Mouse (Mus musculus) urinary bladder, postnatal 4 days (tissue): Measurements from ENCODE around the gene Col4a1.

Experiments used
- DNase-seq, 2 experiments: peaks; one replicate each; pipeline ENCODE4 v3.0.0; 2021 to 2022; ENCODE audit warnings: low spot score in 2 of 2

Gene Col4a1

GRCm38 (mm10) chr8:11233009-11233408, 79.6 kb downstream of the Col4a1 start:
- DNase-seq: no peak

- no peak for DNase-seq
These were observed 82.3 kb downstream of the Col4a1 start for GRCm38 (mm10) chr8:11230277-11230676.

- no peak for DNase-seq
These were observed 85.2 kb downstream of the Col4a1 start for GRCm38 (mm10) chr8:11227421-11227820.

- DNase-seq: no peak
These were observed 86.8 kb downstream of the Col4a1 start for GRCm38 (mm10) chr8:11225577-11226434.

- no peak for DNase-seq
These were observed 88.4 kb downstream of the Col4a1 start for GRCm38 (mm10) chr8:11224178-11224577.

GRCm38 (mm10) chr8:11221353-11221752, 91.3 kb downstream of the Col4a1 start:
- DNase-seq: no peak

DNA sequence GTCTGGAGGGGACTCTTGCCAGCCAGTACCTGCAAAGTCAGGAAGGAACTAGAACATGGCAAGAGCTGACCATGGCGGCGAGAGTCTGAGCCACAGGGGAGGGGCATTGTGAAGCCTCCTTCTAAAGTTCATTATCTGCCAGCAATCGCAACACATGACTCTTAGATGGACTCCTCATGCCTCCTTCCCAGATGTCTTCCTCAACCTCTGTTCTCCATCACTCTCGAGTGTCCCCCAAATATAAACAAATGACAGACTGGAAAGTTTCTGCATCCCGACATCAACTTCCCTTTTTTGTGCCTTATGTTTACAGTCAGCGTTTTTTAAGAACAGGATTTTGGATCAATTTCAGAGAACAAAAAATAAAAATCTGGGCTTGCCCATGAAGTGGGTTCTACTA, 93.3 kb downstream of the Col4a1 start:
- no peak for DNase-seq

GRCm38 (mm10) chr8:11215231-11215630, 97.4 kb downstream of the Col4a1 start:
- DNase-seq: no peak

- DNase-seq: no peak
These were observed 106.1 kb downstream of the Col4a1 start for GRCm38 (mm10) chr8:11206509-11206908.

GRCm38 (mm10) chr8:11205532-11205931, 107.1 kb downstream of the Col4a1 start:
- DNase-seq: no peak

DNA sequence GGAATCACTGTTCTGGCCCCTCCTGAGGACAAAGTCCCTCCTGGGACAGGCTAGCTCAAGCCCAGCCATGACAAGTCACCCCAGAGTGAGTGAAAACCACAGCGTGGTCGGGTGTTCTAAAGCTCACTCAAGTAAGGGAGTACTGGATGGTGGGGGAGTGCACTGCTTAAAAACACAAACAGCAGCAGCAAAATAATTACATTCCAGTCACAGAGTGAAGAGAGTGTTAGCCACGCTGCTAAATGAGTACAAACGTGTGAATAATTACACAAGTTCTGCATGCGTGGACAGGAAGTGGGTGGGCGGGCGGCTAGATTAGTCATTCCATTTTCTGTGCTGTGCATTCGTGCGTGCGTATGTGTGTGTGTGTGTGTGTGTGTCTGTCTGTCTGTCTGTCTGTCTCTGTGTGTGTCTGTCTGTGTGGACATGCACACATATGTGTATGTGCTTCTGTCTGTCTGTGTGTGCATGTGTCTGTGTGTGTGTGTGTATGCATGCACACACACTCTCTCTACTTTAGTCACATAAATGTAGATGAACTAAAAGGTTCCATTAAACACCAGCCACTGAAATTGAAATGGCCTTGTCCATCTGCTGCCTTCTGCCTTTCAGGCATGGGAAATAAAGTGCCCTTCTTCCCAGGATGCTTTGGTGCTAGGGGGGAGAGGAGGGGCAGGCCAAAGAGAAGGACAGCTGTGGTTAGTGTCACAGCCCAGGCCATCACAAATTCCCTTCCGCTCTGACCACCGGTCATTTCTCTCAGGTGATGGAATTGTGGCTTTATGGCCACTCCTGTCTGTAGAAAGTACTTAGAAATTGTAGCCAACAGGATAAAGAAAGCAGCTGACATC, 109.1 kb downstream of the Col4a1 start:
- DNase-seq: no peak

DNA sequence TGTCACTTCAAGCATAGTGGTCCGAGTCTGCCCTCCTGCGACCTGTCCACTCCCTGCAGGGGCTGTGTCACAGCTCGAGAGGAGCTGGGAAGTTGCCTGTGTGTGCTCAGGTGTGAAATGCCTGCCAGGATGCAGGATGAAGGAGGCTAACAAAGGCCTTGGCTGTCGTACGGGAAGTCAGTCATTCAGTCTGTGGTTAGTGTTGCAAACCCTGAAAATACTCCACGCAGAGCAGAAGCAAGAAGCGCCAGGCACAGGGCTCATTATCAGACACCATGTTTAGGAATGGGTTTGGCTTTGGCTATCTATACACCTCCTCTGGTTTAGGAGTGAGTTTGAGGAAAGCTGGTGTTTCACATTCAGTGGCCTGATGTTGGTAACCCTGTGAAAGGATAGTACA, 114.0 kb downstream of the Col4a1 start:
- no peak for DNase-seq

DNA sequence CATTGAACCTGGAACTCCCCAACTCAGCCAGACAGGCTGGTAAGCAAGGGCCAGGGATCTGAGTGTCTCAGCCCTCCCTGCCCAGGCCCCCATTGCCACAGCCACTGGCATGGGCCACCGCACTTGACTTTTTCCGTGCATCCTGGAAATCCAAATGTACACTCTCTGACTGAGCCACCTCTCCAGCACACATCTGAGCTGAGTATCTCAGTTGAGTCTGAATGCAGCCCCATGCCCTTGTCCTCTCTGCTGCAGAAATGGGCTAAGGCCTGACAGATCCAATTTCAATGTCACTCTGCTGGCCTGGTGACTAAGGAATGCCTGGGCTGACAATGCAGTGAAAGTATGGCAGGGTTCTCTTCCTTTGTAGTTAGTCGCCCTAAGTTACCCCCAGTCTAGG, 114.6 kb downstream of the Col4a1 start:
- DNase-seq: no peak

DNA sequence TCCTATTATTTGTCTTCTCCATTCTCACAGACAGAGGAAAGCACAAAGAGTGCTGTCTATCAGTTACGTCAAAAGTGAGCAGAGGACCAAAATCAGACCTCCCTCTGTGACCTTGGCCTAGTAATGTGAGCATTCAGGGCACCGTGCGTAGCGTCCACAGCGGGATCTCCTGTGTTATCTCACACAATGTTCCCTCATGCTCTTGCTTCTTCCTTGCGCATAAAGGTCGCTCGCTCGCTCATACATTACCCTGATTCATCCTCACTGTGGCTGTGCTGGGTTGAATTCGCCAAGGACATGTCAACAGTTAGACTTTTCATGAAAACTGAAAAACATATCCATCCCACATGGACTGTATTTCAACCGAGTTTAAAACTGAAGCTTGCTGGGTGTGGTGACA, 115.4 kb downstream of the Col4a1 start:
- no peak for DNase-seq

- no peak for DNase-seq
These were observed 119.8 kb downstream of the Col4a1 start for GRCm38 (mm10) chr8:11192719-11193324.

GRCm38 (mm10) chr8:11187581-11188271, 124.9 kb downstream of the Col4a1 start:
- peak; percentile 52 to 77 for DNase-seq

- DNase-seq: no peak
These were observed 126.2 kb downstream of the Col4a1 start for GRCm38 (mm10) chr8:11186456-11186855.

DNA sequence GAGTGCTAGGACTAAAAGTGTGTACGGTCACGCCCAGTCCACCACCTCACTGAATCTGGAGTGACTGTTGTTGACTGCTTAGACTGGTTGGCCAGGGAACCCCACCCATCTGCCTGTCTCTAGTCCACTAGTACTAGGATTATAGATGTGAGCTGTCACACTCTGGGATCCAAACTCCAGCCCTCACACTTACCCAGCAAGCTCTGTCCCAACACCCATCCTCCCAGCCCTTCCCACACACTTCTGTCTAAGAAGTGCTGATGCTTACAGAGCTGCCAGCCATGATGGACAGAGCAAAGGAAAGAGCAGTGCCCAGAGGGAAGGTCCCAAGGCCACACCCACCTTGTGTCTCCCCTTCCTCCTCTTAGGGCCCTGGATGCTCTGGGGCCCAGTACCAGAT, 127.0 kb downstream of the Col4a1 start:
- no peak for DNase-seq

- no peak for DNase-seq
These were observed 129.0 kb downstream of the Col4a1 start for GRCm38 (mm10) chr8:11183611-11184031.

DNA sequence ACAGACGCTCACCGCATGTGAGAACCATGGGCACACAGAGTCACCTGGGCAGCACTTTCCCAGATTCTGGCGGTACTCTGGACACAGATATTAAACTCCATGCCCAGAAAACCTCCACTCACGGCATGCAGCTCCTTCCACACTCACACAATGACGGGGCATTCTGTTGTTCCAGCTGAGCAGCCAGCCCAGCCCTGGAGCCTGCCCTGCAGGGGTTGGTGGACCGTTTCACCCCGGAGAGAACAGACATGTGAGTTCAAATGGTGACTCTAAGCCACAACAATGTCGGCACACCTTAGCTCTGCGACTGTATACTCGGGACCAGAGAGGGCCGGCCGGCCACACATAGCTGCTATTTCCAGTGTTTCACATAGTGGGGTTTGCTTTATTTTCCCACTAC, 130.0 kb downstream of the Col4a1 start:
- no peak for DNase-seq

DNA sequence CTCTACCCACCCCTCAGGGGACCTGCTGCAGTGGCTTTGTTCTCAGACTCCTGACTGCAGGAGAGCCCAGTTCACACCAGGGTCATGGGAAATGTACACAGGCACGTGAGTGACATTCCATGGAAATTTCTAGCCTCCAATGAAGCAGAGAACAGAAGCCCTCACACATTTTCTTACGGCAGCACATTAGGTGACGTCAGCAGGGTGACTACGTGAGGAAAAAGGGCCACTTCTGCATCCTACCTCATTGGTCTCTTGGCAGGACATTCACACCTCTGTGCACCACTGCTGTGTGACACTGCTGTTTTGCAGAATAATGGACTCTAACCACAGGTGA, 130.5 kb downstream of the Col4a1 start:
- DNase-seq: no peak
